In the genomic region with DNA sequence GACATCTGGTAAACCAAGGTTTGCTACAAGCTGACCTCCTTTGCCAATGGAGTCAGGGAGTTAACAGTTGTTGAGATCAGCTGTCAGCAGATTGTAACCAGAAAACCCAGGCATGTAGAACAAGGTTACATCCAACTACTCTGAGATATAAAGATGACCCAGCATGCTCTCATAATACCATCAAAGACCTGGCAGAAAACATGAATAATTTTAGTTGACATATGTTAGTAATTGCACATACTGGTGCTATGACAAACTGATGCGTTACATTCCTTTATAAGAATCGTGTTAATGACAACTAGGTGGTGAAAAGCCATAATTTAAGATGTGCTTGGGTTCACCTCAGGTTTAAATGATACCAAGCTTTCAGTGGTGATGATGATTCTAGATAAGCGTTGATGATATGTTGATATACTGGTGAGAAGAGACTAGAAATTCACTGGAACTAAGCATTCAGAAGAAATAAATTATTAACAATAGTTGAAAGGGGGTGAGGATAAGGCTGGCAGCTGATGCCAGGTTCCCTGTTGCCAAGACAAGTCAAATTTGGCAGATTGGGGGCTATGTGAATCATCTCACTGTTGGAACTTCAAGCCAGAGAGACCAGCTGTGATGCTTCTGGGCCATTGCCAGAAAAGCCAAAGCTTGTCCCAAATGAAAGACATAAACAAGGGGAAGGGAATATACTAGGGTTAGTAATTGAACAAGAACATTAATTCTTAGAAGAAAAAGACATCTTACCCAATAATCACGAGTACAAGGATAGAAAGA, we compare ENCODE assay signal across 10 mouse cellular contexts.
DNase-seq lines count a peak whose midpoint lies in the region; ATAC-seq and TF ChIP-seq lines count a peak whose summit lies in the region.
"Had no signal": no experiment of that assay in that cellular context is flagged by ENCODE, and none has a peak within 500 bp of the region (broad histone marks: within the 10 kb centered on the region; RNA-seq: fewer than 3 reads in every experiment).

No protein-coding gene starts in this region.

- no peak overlapping the region for H3K4me2 ChIP-seq in forebrain, embryonic 14.5 days (ENCODE audit: low read length)
- H3K4me2 ChIP-seq in lung, embryonic 14.5 days, result no peak overlapping the region
- H3K4me2 ChIP-seq: neural tube, embryonic 13.5 days had no signal

- H3K4me1 ChIP-seq in forebrain, embryonic 14.5 days (ENCODE audit: control insufficient read depth, insufficient read depth, low read length), result no peaks in the 10 kb centered on the region
- peaks cover 5% of the 10 kb centered on the region; the same call in 1 of the 2 replicates for H3K4me1 ChIP-seq in forebrain, embryonic 10.5 days
- H3K4me1 ChIP-seq in lung, embryonic 14.5 days (ENCODE audit: insufficient read depth), result no peaks in the 10 kb centered on the region
- no peaks in the 10 kb centered on the region for H3K4me1 ChIP-seq in lung, adult 2 months (ENCODE audit: control insufficient read depth, insufficient read depth, low read length)

- no peaks in the 10 kb centered on the region for H3K27me3 ChIP-seq in forebrain, embryonic 14.5 days (replicated peaks; ENCODE audit: control insufficient read depth, insufficient read depth, low read length)
- H3K27me3 ChIP-seq in forebrain, embryonic 10.5 days (ENCODE audit: poor library complexity, severe bottlenecking), result no peaks in the 10 kb centered on the region
- H3K27me3 ChIP-seq in lung, embryonic 14.5 days (ENCODE audit: insufficient read depth, low read length), result no peaks in the 10 kb centered on the region
- H3K27me3 ChIP-seq: neural tube, embryonic 13.5 days had no signal

- no peak overlapping the region for H3K27ac ChIP-seq in forebrain, embryonic 14.5 days (ENCODE audit: low read depth, low read length)
- no peak overlapping the region for H3K27ac ChIP-seq in forebrain, embryonic 10.5 days
- no peak overlapping the region for H3K27ac ChIP-seq in lung, embryonic 14.5 days (ENCODE audit: low read depth)
- H3K27ac ChIP-seq: neural tube, embryonic 13.5 days had no signal

- H3K9ac ChIP-seq in forebrain, embryonic 14.5 days (ENCODE audit: low read length), result no peak overlapping the region
- H3K9ac ChIP-seq in lung, embryonic 14.5 days, result no peak overlapping the region
- H3K9ac ChIP-seq: neural tube, embryonic 13.5 days had no signal

- intact Hi-C loops in heart, postnatal 14 days (cut with DNase I), result no loop called here

- DNase-seq in forebrain, embryonic 14.5 days (ENCODE audit: low spot score), result peak; percentile 69
- no peak for DNase-seq in forebrain, embryonic 10.5 days (ENCODE audit: extremely low spot score, low spot score)
- DNase-seq in lung, embryonic 14.5 days, result peak; percentile 50
- DNase-seq in lung, adult 2 months, result no peak
- peak; percentile 42 to 65 for DNase-seq in heart, postnatal 14 days
- DNase-seq in lung, postnatal 14 days, result peak; percentile 19
- DNase-seq in urinary bladder, postnatal 10 days (ENCODE audit: low spot score), result no peak
- no peak for DNase-seq in thymus, postnatal 4 days

- H3K4me3 ChIP-seq in forebrain, embryonic 14.5 days (ENCODE audit: low read depth, low read length), result no peak overlapping the region
- no peak overlapping the region for H3K4me3 ChIP-seq in forebrain, embryonic 10.5 days
- no peak overlapping the region for H3K4me3 ChIP-seq in lung, embryonic 14.5 days (ENCODE audit: low read depth, low read length)
- no peak overlapping the region for H3K4me3 ChIP-seq in lung, adult 2 months (replicated peaks; ENCODE audit: extremely low read depth, low read depth, low read length)
- H3K4me3 ChIP-seq: erythroblast, embryonic 14.5 days; neural tube, embryonic 13.5 days had no signal

- H3K36me3 ChIP-seq in forebrain, embryonic 14.5 days (ENCODE audit: control insufficient read depth, insufficient read depth, low read length), result no peaks in the 10 kb centered on the region
- H3K36me3 ChIP-seq in forebrain, embryonic 10.5 days (replicated peaks), result no peaks in the 10 kb centered on the region
- no peaks in the 10 kb centered on the region for H3K36me3 ChIP-seq in lung, embryonic 14.5 days (ENCODE audit: insufficient read depth)
- H3K36me3 ChIP-seq: neural tube, embryonic 13.5 days had no signal

- no peak for TF ChIP-seq CTCF in lung, embryonic 14.5 days (IDR thresholded peaks at IDR 0.05; ENCODE audit: low read depth)
- no peak for TF ChIP-seq CTCF in lung, adult 2 months (IDR thresholded peaks at IDR 0.05; ENCODE audit: insufficient read depth, low read length)

- 74% methylated on average over 4 of the region's 4 CpGs for WGBS in forebrain, embryonic 14.5 days
- 89% methylated on average over 4 of the region's 4 CpGs for WGBS in forebrain, embryonic 10.5 days
- WGBS in lung, embryonic 14.5 days, result 65% methylated on average over 4 of the region's 4 CpGs
- WGBS in lung, adult 2 months, result 54% methylated on average over 4 of the region's 4 CpGs

- peak; percentile 54; the same call in 1 of the 2 replicates for ATAC-seq in forebrain, embryonic 14.5 days
- no peak for ATAC-seq in lung, embryonic 14.5 days (ENCODE audit: insufficient read depth)

- H3K9me3 ChIP-seq in forebrain, embryonic 14.5 days (replicated peaks; ENCODE audit: control insufficient read depth, low read length), result no peaks in the 10 kb centered on the region
- no peaks in the 10 kb centered on the region for H3K9me3 ChIP-seq in forebrain, embryonic 10.5 days
- no peaks in the 10 kb centered on the region for H3K9me3 ChIP-seq in lung, embryonic 14.5 days (ENCODE audit: low read depth, low read length)
- H3K9me3 ChIP-seq: neural tube, embryonic 13.5 days had no signal

- TF ChIP-seq POLR2A in lung, adult 2 months (IDR thresholded peaks at IDR 0.05; ENCODE audit: borderline replicate concordance, extremely low read depth, low read depth, low read length), result no peak

Comparison
In these comparisons a context has a peak if more than half of its experiments do, and no peak if none do; other contexts are left out.
1. DNase-seq: peak in forebrain, embryonic 14.5 days (single experiment), lung, embryonic 14.5 days (single experiment), heart, postnatal 14 days (2 of 2) and lung, postnatal 14 days (single experiment); none in forebrain, embryonic 10.5 days (single experiment), lung, adult 2 months (single experiment), urinary bladder, postnatal 10 days (single experiment) and thymus, postnatal 4 days (single experiment).